Mouse (Mus musculus): ENCODE results near the gene P4ha2.
A peak's percentile ranks its signal among the peaks of the same experiment; 100 is the strongest.

Gene P4ha2

DNA sequence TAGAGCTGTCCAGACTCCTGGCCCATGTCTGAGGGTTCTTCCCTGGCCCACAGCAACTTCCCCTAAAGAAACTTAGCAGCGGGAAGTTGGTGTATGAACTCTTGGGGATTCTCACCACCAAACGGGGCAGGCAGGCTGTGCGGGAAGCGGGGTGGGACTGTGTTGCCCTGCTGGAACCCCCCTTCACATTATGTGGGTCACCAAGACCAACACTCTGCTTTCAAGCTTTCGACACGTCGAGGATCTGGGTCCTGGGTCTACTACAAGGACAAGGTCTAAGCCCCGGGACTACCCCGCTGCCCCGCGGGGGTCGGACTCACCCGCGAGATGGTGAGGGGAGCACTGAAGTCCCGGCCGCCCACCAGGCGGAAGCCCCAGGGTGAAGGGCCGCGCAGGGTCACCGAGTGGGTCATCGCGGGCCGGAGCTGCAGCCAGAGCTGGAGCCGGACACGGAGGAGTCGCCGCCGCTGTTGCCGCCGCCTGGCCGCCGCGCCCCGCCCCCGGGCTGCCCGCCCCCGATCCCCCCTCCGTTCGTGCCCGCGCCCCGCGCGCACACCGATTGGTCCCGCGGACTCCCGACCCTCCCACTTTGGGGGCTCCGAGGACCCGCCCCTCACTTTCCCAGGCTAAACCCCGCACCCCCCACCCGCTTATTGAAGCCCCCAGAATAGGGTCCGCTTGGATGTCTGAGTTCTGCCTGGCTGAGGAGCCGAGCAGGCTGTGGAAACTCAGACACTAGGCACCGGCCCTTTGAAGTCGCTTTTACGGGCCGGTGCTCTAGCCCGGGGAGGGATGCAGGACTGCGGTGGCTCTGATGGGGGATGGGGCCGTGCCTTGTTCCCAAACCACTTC is 31.1 kb upstream of the P4ha2 start, which contains the start of gene Pdlim4:
TSS of gene Pdlim4 (minus strand) at position 495 of the 852 bp plus-strand sequence.
- no peak for DNase-seq

- DNase-seq, result no peak
Measured at GRCm38 (mm10) chr11:54071726-54072445, 28.0 kb upstream of the P4ha2 start.

DNA sequence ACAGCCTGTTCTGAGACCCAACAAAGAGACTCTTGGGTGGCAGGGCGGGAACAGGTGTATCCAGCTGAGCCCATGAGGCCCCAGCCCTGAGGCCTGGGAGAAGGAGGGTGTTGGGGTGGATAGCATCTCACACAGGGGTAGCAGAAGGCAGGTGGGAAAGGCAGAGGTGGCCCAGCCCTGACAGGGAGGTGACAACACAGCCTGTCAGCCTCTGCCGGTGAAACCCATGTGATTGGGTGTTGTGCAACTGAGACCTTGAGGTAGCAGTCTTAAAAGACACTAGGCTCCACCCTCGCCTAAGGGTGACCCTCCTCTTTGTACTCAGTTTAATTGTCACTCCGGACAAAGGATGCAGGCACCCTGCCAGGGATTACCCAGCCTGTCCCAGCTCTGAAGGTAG is 26.6 kb upstream of the P4ha2 start:
- no peak for DNase-seq

GRCm38 (mm10) chr11:54075353-54075752 is 24.5 kb upstream of the P4ha2 start:
- no peak for DNase-seq

DNA sequence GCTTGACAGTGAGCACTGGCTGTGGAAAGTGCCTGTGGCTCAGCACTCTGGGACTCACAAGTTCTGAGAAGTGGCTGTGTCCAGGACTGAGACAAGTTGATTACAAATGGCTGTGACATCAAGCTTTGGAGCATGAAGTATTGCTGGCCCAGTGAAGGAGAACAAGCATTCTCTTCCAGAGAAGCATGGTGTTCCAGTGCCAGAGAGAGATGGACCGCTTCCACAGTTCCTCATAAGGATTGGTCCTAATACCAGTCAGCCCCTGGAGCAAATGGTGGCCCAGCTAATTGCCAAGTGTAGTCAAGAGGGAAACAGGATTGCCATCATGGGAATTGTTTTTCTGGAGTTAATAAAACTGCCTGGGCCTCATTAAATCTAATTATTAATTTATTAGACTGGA is 23.8 kb upstream of the P4ha2 start:
- no peak for DNase-seq

DNA sequence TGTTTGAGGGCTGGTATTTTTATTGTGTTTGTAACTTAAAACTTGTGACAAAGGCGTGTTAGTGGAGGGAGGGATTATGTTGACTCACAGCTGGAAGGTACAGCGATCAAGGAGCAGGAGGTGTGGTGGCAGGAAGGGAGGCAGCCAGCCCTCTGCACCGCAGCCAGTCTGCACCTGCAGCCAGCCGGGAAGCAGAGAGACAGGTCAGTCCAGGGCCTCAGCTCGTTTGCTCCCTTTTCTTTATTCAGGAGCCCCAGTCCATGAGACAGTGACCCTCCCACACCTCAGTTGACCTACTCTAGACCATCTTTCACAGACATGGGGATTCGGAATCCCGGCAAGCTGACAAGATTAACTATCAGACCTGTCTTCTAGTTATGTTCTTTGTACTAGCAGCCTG is 19.5 kb upstream of the P4ha2 start:
- DNase-seq, result no peak

- DNase-seq, result no peak
Measured at GRCm38 (mm10) chr11:54082725-54083124, 17.2 kb upstream of the P4ha2 start.

- no peak for DNase-seq
Measured at GRCm38 (mm10) chr11:54084976-54085375, 14.9 kb upstream of the P4ha2 start.

DNA sequence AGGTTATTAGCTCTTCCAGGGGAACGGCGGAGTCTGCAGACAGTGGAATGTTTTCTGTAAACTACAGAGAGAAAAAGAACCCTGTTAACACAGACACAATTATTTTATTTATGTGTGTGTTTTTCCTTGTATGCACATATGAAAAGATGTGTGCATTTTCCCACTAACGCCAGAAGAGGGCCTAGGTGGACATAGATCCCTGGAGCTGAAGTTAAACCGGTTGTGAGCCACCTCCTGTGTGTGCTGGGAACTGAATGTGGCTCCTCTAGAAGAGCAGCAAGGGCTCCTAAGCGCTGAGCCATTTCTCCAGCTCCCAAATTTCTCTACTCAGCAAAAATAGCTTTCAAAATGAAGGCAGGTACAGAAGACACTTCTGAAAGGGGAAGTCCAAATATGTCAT is 14.1 kb upstream of the P4ha2 start:
- DNase-seq, result no peak

DNA sequence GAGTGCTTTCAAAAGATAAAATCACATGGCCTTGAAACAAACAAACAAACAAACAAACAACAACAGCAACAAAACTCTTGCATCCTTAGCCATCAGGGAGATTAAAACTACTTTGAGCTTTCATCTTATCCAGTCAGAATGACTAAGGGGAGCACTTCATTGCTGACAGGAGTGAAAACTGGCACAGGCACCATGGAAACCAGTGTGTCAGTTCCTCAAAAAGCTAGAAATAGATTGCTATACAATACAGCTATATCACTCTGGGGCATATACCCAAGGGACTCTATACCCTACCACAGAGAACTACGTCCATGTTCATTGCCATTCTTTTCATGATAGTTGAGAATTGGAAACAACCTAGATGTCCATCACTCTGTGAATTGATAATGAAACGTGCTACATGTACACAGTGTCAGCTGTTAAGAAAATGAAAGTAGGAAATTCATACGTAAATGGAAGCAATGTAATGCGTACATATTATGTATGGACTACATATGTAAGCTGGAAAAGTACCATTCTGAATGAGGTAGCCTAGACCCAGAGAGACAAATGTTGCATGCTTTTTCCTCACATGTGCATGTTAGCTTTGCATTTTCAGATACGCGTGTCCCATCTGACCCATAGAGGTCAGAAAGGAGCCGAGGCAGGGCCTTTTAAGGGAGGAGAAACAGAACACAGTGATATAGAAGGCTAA is 11.5 kb upstream of the P4ha2 start:
- no peak for DNase-seq

GRCm38 (mm10) chr11:54088947-54089317 is 11.0 kb upstream of the P4ha2 start:
- DNase-seq, result peak; percentile 83 to 92

DNA sequence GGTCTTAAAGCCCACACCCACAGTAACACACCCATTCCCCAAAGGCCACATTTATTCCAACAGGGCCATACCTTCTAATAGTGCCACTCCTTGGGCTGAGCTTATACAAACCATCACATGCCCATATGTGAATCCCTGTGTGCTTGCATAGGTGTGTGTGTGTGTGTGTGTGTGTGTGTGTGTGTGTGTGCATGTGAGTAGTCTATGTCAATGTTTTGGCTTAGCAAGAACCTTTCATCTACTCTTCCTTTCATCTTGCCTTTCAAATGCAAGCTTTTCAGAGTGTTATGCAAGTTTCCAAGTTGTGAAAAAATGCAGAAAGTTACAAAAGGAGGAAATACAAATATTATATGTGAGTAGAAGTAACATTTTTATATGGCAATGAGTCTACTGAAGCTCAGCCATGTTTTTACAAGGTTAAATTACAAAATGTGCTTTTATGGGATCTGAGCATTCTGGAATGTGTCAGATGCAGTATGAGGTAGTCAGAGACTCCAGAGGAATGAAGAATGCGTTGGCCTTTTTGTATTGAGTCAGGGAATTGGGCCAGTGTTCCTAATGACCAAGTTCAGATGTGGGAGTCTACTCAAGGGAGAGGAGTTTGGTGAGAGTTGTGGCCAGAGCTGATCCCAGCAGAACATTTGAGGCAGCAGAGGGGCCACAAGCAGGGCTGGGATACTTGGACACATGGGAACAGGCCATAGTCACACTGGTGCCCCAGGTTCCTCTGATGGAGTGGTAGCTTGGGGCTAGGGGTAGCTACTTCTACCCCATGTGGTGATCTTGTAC is 9.6 kb upstream of the P4ha2 start:
- DNase-seq, result no peak

GRCm38 (mm10) chr11:54091726-54092125 is 8.2 kb upstream of the P4ha2 start:
- DNase-seq, result no peak

DNA sequence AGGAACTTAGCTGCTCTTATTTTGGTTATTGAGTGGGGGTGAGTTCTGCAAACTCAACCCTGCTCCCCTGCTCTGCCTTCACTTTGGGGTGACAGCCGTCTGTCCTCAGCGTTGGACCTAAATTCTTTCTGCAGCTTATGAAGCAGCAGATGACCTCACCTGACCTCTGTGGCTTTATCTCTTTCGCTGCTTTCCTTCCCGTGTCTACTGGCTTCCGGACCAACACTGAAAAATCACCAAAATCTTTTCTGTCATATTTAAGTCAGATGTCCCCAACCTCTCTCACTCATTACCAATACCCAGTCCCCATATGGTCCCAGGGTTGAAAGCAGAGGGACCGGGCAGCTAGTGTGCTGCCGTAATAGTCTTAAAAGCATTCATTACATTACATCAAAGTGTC is 7.7 kb upstream of the P4ha2 start:
- DNase-seq, result no peak

DNA sequence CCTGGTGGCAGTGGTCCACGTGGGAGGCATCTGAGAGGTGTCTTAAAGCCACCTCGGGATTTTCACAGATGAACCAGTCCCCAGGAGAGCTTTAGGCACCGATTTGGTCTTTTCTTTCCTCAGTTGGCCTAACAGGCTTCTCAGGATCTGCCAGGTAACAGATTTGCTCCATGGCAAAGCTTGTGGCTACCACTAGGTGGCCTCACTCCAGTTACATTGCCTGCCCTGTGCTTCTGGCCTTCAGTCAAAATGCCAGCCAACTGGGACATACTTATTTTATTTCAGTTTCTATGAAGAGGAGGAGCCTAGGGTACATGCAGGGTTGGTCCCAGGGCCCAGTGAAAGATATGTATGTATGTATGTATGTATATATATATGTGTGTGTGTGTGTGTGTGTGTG is 6.9 kb upstream of the P4ha2 start:
- DNase-seq, result peak; percentile 49 to 65

DNA sequence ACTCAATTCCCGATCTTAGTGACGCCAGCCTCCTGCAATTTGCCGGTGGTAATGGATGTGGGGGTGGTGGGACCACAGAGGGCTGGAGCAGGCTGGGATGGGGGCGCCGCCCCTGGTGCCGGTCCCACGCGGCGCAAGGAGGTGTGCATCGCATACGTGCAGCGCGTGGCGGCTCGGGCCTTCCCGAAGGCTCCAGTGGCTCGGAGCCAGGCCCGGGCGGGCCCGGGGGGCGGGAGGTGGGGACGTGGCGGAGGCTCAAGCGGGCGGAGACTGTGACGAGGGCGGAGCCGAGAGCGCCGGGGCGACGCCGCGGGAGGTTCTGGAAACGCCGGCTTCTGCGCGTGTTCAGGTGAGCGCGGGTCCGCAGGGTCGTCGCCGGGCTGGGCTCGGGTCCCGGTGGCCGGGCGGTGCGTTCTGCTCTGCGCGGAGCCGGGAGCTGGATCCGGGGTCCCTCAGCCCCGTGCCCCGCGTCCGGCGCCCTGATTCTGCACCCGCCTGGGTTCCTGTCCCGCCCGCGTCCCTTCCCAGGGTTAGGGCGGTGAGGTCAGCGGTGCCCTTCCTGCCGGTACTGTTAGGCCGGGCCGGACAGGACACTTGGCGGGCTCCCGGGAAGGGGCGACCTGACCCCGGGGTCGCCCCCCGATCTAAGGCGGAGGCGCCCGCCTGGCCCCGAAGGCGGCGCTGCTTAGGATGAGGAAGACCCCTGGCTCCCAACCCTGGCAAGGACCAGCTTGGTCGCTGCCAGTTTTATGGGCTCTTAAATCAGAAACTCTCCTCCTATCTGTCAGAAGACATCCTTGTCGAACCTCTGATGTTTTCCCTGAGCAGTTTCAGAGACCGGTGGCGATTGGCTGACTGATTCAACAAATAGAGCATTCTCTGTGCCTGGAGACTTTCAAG is 1.0 kb downstream of the P4ha2 start:
- DNase-seq, result peak; percentile 59 to 74

- no peak for DNase-seq
Measured at GRCm38 (mm10) chr11:54101701-54102100, 1.8 kb downstream of the P4ha2 start.

GRCm38 (mm10) chr11:54102706-54103449 is 3.0 kb downstream of the P4ha2 start:
- DNase-seq, result no peak

DNA sequence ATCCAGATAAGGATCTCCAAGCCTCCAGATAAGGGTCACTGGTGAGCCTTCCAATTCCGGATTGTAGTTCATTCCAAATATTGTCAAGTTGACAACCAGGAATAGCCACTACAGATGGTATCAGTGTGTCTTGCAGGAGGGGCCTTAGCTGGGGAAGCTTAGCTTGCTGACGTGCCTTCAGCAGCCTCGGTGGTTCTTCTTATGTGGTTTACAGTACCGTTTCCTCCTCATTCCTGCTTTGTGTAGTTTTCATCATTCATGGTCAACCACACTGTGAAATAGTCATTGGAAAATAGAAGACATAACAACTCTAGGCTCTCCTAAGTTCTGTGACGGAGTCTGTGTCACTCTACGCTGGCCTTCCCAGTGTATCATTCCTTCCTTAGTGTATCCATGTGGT is 5.1 kb downstream of the P4ha2 start:
- DNase-seq, result no peak

- DNase-seq, result peak; percentile 78 to 85
Measured at GRCm38 (mm10) chr11:54106676-54107075, 6.8 kb downstream of the P4ha2 start.

DNA sequence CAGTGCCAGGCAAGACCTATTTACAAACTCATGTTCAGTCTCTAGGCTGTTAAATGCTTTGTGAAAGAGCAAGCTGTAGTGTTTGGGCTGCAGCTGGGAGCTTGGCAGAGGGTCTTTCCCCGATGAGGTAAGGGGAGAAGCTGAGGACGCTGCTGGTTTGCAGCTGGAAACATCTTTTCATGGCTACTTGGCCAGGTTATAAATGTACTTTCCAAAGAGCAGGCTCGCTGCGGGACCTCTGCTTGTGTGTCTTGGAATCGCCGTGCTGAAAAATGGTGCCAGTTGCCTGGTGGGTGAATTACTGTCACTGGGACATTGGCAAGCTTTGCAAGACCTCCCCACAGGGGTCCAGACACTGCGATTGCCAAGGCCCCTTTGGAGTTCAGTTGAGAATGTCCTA is 7.3 kb downstream of the P4ha2 start:
- DNase-seq, result no peak

Measured in kidney, adult 8-10 months (tissue).